Mouse (Mus musculus): ENCODE measurements around the gene Eefsec.
A peak's percentile ranks its signal among the peaks of the same experiment; 100 is the strongest.

Eefsec gene

DNA sequence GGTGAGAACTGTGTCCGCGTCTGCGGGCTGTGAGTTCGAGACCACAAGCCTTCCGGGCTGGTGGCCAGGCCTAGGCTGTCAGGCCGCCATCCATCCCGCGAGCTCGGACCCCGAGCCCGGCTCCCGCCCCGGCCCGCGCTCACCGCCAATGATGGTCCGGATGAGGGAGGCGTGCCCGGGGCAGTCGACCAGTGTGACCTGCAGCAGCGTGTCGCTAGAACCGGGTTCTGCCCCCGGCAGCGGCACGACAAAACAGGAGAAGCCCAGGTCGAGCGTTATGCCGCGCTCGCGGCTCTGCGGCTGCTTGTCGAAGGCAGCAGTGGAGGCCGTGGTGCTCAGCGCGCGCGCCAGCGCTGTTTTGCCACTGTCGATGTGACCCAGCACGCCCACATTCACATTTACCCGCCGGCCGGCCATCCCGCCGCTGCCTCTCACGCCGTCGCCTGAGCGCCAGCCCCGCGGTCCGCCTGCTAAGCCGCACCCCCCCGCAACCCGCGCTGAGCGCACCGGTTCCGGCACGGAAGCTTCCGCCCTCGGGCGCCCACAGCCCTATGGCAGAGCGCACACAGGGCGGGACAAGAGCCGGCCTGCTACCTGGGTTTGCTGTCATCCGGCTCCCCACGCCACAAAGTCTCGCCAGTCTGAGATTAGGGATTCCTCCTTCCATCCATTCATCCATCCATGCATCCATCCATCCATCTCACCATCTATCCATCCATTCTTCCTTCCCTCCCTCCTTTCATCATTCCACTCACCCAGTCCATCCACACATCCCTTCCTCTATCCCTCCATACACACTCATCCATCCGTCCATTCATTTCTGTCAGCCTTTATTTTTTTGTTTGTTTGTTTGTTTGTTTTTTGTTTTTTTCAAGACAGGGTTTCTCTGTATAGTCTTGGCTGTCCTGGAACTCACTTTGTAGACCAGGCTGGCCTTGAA lies at the start of gene Eefsec:
Gene Eefsec (minus strand): TSS at position 477 of the 940 bp plus-strand sequence.
- DNase-seq (ENCODE audit: extremely low spot score, low read depth, low spot score) = no peak

DNA sequence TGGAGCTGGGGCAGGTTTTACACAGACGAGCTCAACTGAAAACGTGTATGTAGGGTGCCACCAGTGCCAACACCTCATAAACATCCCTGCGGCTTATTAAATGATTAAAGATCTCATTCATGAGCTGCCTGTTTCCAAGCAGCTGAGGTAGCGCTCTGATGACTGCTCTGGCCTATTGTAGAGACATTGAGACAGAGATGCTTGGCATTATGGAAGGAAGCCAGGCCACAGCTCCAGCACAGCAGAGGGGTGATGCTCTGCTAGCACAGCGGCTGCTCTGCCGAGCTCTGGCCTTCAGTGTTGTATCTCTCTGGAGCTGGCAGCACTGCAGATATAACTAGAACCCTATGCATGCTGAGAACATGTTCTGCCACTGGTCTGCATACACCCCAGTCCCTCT lies 47.4 kb upstream of the Eefsec start:
- DNase-seq (ENCODE audit: extremely low spot score, low read depth, low spot score) = no peak

DNA sequence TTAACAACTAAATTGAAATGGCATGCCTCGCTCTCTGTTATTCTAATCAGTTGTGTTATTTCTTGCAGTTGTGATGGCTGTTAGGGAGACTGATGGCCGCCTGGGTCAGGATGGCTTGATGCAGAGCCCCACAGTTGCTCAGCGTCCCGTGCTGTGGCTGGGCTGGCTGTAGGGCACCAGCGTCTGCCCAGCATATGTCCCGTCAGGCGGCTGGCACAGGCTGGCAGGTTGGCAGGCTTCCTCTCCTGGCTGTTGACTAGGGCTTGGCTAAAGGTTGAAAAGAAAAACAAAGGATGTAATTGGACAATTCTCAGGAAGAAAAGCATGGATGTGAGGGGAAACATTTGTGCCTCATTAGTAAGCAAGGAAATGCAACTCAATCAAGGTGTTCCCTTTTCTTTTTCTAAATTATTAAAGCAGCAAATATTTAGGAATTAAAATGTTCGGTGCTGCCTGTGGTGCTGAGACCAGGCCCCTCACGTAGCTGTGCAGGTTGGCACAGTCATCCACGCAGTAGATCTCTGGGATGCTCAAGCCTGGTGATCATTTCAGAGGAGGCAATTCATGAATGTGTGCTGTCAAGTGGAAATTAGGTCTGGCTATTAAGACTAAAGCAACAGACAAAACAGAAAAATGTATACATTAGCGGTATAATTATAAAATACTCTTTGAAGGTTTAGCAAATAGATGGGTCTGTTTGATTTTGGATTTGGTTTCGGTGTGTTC lies 44.5 kb upstream of the Eefsec start:
- DNase-seq (ENCODE audit: extremely low spot score, low read depth, low spot score) = no peak

DNA sequence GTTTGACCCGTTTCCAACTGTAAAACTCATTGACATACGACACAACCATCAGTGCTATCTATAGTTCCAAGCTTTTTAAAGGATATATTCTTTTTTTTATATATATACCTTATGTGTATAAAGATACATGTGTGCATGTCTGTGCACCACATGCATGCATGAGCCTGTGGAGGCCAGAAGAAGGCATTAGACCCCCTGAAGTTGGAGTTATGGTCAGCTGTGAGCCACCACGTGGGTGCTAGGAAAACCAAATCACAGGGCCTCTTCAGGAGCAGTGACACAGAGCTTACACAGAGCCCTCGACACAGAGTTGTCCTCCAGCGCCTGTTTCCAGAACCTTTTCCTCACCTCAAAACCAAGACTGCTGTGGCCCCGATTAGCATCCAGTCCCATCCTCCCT lies 43.5 kb upstream of the Eefsec start:
- no peak for DNase-seq (ENCODE audit: extremely low spot score, low read depth, low spot score)

DNA sequence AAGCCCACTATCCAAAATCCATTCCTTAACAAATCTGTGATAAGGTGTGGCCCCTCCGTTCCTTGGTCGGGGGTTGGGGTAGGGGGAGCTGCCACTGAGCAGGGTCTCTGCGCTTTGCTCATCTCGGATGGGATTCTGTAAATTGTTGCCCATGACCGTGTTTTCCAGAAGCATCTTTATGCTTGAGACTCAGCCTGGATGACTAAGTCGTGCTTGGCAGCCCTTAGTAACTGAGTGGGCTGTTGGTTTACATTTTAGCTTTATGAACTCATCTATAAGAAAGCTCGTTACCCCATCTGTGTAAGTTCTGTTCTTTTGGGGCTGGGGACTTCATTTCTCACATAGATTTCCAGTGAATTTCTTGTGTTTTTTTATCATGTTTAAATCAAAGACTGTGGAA lies 42.7 kb upstream of the Eefsec start:
- DNase-seq (ENCODE audit: extremely low spot score, low read depth, low spot score) = no peak

DNA sequence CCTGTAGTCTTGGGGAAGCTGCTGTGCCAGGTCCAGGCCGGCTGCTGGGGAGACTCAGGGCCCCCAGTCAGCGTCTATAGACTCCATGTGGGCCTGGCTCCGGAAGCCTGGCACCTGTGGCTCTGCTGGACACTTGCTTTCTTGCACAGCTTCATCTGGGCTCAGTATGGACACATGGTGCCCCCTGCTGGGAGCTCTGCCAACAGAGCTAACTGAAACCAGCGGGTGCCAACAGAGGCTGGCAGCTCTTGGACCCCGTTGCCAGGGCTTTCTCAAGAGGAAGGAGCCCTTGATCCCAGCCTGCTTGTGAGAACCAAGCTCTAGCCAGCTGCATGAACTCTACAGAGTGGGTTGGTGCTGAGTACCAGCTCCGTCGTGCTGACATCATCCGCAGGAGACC lies 40.6 kb upstream of the Eefsec start:
- DNase-seq (ENCODE audit: extremely low spot score, low read depth, low spot score) = no peak

DNA sequence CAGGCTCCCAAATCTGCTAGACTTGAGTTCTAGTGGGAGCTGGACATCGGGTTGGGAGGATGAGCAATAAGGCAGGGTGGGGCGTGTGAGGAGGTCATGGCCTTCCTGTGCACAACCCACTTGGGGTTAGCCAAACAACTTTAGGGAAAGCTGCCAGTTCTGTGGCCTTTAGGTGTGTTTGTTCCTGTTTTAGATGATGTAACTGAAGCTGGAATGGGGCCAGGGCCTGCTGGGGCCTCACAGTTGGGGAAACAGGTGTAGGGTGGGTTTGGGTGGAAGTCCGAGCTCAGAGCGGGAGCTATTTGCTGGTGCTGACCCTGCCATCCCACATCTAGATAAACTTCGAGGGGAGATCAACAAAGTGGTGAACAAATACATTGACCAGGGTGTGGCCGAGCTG lies 39.0 kb upstream of the Eefsec start:
- DNase-seq (ENCODE audit: extremely low spot score, low read depth, low spot score) = no peak

DNA sequence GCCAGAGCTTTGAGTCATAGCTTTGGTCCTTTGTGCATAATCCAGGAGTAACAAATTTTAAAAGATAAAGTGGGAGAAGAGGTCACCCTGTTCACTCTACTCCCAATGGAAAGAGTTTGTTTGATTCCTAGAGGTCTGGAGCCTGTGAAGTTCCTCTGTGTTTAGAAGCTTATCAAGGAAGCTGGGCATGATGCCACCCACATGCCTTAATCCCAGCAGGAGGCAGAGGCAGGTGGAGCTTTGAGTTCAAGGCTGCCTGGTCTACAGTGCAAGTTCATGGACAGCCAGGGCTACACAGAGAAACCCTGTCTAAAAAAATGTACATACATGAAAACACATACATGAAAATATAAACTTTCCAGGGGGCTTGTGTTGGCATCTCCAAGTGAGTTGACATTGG lies 37.6 kb upstream of the Eefsec start:
- no peak for DNase-seq (ENCODE audit: extremely low spot score, low read depth, low spot score)

DNA sequence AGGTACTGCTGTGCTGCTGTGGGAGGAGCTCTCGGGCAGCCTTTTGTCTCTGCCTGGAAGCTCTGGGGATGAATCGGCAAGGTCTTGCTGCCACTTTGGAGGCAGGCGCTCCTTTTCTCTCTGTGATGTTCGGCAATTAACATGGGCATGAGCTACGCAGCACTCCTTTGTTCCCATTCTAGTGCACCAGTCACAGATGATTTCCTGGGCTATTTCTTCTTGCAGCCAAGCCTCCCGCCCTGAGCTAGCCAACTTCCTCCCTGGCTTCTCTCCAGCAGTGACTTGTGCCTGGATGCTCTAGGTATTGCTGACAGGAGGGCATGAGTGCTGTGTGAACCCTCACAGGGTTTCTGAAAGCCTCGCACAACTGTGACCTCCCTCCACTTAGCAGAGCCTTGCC lies 36.8 kb upstream of the Eefsec start:
- DNase-seq (ENCODE audit: extremely low spot score, low read depth, low spot score) = no peak

DNA sequence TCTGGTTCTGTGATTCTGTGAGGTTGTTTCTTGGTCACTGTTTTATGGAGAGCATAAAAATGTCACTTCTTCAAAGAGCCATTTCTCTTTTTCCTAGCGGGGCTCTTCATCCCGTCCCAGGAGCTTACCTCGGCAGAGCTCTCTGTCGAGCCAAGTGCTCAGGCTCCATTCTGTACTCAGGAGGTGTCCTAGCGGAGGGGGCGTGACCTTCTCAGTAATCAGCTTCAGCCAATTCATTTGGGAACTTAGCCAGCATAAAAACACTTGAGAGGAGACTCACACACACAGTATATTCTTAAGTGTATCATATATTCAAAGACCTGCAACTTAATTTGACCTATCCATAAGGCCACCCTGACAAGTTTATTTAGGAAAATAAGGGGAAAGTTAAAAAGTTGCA lies 34.1 kb upstream of the Eefsec start:
- DNase-seq (ENCODE audit: extremely low spot score, low read depth, low spot score) = no peak

DNA sequence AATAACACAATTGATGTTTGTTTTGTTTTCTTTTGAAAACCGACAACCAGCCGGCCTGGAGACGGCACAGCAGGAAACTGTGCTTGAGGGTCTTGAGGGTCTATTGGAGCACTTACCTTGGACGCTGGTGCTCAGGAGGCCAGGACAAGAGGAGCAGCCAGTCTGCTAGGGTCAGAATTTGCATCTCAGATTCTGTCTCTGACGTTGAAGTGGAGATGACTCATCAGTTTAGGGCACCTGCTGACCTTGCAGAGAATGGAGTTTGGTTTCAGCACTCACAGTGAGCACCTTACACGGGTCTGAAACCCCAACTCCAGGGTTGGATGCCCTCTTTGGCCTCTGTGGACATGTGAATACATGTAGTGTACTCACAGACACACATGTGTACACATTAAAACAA lies 23.5 kb upstream of the Eefsec start:
- DNase-seq (ENCODE audit: extremely low spot score, low read depth, low spot score) = no peak

DNA sequence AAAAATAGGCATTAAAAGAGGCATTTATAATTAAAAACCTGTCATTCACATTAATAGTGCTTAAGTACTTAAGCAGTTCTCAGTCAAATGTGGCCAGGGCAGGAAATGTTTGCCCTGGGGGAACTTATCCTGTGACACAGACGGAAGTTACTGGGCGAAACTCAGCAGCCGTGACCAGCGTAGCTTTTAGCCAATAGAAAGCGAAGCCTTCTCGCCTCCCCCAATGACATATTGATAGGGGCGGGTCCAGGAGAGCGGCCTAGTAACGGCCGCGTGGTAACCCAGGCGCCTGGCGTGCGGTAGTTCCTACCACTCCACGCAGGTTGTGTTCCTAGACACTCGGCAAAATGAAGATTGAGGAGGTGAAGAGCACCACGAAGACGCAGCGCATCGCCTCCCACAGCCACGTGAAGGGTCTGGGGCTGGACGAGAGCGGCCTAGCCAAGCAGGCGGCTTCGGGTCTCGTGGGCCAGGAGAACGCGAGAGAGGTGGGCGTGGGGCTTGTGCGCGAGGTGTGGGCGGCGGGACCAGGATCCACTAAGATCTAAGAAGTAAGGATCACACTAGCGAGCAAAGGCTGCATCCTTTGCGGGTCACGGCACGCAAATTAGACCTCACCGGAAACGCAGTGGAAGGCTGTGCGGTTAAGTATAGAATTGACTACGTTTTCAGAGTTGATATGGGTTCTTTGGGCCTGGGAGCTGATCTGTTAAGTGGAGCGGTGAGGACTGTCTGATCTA lies 19.0 kb upstream of the Eefsec start, which contains the start of gene Ruvbl1:
Gene Ruvbl1 (plus strand): TSS at position 229 of the 740 bp plus-strand sequence.
- DNase-seq (ENCODE audit: extremely low spot score, low read depth, low spot score) = peak; percentile 86

DNA sequence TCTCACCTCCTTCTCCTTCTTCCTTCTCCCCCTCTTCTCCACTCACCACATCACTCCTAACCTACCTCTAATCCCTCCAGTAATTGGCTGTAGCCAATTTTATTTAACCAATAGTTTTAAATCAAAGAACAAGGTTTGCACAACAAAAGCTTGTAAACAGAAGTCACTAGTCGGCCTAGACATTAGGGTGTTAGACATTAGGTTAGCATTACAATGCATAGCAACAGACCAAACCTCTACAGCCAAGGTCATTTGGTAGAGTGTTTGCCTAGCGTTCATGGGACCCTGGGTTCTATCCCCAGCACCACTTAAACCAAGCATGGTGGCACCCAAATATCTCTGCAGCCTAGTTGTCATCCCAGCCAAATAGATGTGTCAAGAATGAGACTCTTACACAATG lies 8.2 kb upstream of the Eefsec start:
- no peak for DNase-seq (ENCODE audit: extremely low spot score, low read depth, low spot score)

DNA sequence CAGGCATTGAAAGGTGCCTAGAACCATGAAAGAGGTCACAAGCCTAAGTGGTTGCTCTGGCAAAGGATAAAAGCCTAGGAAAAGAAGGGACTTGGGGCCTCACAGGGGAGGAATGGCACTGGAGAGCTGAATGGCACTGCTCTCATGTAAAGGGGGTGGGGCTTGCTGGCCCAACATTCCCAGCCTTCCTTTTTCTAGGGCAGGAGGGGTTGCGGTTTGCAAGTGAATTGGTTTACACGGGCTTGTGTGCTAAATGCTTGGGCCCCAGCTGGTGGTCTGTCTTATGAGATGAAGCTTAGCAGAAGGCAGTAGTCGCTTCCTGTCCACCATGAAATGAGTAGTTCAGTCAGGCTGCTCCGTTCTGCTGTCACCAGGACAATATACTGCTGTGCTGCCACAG lies 1.1 kb upstream of the Eefsec start:
- no peak for DNase-seq (ENCODE audit: extremely low spot score, low read depth, low spot score)

DNA sequence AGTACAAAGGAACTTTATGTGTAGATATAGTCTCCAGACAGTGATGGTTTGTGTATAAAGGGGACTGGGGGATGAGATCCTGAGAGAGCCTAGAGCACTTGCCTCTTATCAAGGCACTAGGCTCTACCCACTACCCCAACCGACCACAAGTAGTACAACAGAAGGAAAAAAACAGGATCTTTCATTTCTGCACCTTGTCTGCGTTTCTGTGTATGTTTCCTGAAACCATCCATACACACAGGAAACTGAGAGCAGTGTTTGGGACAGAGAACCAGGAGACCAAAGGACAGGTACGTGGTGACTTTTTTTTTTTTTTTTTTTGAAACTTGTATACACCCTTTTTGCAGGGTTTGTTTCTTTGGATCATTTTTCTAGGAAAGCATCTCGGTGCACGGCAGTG lies 678 bp downstream of the Eefsec start:
- DNase-seq (ENCODE audit: extremely low spot score, low read depth, low spot score) = no peak

DNA sequence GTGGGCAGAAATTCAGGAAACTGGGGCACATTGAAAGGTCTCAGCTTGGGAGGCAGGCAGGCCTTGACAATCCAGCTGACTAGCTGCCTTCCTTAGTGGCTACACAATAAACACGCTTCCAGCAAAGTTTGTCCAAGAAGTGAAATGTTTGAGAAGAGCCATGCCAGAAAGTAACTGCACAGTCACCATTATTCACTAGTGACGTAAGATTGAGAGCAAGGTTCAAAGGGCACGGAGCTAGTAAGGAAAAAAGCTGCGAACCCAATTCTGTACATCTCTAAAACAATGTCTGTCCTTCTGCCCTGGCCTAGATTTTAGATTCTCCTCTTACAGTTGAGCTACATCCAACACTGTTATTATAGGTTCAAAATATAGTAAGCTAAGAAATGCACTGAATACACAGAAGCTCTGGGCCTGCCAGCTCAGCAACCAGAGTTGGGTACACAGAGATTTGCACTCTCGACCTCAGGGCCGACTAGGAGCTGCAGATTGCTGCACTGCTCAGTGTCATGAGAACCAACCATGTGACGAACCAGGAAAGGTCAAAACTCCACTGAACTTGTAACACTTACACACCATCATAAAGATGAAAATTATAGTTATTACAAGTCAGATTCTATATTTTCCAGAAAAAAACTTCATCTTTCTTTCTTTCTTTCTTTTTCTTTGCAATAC lies 2.1 kb downstream of the Eefsec start:
- DNase-seq (ENCODE audit: extremely low spot score, low read depth, low spot score) = no peak

DNA sequence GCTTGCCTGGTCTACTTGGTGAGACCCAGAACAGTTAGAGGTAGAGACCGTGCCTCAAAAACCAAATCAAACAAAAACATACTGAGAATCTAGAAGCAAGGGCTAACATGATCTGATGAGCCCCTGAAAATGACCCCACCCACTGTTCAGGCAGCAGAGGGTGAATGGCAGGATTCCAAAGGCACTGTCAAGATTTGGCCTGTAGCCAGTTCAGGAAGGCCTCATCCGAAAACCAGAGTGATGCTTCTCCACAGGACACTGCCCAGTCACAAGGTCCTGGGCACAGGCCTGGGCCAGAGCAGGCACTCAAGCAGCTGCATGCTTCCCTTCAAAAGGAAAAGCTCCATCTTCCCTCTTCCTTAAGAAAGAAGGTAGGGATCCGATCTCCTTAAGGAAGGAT lies 2.9 kb downstream of the Eefsec start:
- DNase-seq (ENCODE audit: extremely low spot score, low read depth, low spot score) = no peak

DNA sequence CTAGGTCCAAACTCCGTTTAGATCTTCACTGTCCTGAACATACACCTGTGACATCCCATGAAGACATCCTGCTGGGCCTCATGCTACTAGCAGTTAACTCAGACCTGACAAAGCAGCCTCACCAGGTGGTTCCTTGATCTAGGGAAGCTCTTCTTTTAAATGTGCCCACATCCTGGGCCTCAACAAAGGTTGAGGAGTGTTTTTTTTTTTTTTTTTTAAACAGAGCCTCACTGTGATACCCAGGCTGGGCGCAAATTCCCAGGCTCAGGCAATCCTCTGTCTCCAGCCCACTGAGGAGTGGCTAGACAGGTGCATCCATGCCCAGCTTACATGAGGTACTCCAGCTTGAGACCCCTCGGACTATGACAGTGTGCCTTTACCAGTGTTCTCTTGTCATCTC lies 3.8 kb downstream of the Eefsec start:
- no peak for DNase-seq (ENCODE audit: extremely low spot score, low read depth, low spot score)

DNA sequence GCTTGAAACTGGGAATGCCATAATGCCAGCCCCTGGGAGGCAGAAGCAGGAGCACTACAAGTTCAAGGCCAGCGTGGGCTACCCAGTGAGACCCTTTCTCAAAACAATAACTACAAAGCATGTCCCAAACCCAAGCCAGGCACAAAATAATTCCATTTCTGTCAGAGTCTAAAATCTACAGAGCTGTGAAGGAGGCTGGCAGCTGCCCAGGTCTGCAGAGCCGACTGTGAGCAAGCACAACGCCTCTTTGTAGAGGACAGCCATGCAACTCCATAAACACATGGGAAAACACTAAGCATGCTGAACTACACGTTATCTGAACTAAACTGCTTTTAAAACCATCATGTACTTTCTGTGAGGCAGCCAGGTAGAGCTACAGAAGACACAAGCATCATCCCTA lies 7.3 kb downstream of the Eefsec start:
- DNase-seq (ENCODE audit: extremely low spot score, low read depth, low spot score) = no peak

DNA sequence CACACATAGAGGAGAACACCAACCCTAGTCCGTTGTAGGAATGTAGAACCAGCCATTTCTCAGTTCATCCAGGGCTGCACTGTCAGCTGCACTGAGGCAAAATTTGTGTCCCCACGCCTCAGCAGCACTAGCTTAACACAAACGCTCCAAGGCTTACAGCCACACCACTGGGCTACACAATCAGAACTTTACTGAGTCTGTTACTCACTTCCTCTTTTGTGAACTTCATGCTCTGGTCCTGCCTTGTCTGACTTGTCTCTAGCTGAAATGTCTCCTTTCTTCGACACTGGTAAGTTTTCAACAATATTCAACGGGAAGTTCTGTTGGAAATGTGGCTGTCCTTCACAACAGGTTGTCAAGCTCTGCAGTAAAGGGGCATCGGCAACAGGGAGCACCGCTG lies 10.7 kb downstream of the Eefsec start:
- no peak for DNase-seq (ENCODE audit: extremely low spot score, low read depth, low spot score)

DNA sequence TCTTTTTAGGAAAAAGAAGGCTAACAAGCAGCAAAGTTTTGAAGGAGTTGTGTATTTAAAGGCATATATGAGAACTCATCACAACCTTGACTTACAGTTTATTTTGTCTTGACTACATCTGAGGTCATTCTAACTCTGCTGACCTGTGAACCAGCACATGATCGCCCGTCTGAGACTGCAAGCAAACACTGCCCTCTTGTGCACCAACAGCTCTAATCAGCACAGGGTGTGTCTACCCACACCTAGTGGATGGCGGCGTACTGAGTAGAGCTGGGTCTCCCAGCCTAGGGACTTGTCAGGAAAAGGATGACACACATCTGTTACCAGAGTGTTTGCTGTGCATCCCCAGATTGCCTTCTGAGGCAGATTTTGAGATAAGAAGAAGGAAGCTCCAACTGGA lies 15.1 kb downstream of the Eefsec start:
- no peak for DNase-seq (ENCODE audit: extremely low spot score, low read depth, low spot score)

Data from hindlimb bud, embryonic 11.5 days (tissue).